Mouse (Mus musculus): ENCODE results near the gene Smarcb1. TPM values are rescaled to one million over a fixed set of nuclear protein-coding genes. Genes with fewer than 3 reads are reported as not detected.
"Not testable (repeated sequence)": the region's sequence is repeated elsewhere in the genome, so short reads cannot be mapped to it uniquely, and the experiment has no call there.

Smarcb1 gene
- polyA plus RNA-seq, 1 experiment from 2014 or later = 285 TPM

DNA sequence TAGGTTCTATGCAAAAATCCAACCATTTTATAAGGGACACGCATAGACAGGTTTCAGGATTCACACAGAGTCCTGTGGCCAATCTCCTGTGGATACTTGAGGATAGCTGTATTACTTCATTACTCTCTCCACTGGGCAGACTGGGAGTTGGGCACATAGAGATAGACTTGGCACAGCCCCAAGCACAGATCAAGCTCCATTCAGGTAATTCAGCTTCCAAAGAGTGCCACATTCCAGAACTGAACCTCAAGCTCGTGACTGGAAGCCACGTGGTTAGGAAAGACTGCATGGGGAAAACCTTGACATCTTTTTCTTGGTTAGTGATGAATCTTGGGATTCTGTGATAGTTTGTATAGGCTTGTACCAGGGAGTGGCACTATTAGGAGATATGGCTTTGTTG lies 42.6 kb downstream of the Smarcb1 start:
- no peak for DNase-seq (ENCODE audit: low spot score)
- 93% methylated on average over 3 of the region's 3 CpGs for WGBS

DNA sequence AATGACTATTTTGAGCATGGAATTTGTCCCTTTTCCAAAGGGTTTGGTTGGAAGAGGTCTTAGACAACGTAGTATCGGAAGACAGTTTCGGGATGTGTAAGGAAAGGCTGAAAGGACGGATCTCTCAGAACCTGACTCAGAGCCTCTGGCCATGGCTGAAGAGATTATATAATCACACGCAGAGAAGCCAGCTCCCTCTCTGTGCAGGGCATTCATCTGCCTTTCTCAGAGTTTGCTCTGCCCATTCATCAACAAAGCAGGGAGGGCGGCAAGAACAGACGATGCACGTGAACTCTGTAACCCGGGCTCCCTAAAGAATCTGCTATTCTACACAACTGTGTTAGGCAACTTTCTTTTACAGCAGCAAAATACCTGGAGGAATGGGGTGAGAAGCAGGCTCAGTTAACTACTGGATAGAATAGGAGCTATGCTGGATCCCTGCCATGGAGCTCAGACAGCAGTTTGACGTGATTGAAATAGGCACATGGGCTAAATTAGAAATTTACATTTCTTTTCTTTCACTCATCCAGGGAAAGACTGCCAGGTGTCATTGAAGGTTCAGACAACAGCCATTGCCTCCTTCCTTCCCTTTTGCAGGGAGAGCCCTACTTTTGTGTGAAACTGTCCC lies 47.8 kb downstream of the Smarcb1 start:
- H3K9me3 ChIP-seq (replicated peaks) = no peaks in the 10 kb centered on the region
- H3K4me3 ChIP-seq = peak overlapping the region; percentile 50
- H3K27me3 ChIP-seq (ENCODE audit: low read depth, poor library complexity, severe bottlenecking) = no peaks in the 10 kb centered on the region
- 52% methylated on average over 10 of the region's 10 CpGs for WGBS
- peak overlapping the region; percentile 86 for H3K27ac ChIP-seq
- H3K4me1 ChIP-seq = peaks cover 17% of the 10 kb centered on the region
- H3K36me3 ChIP-seq = no peaks in the 10 kb centered on the region
- DNase-seq (ENCODE audit: low spot score) = no peak

More for the DNA sequence above, 42.6 kb downstream of the Smarcb1 start:
- Histone ChIP-seq H3K27me3 (ENCODE audit: low read depth, poor library complexity, severe bottlenecking) (no peaks in the 10 kb centered on the region), H3K4me1 (peaks cover 25% of the 10 kb centered on the region), H3K27ac (no peak overlapping the region), H3K4me3 (no peak overlapping the region), H3K9me3 (replicated peaks) (no peaks in the 10 kb centered on the region), H3K36me3 (no peaks in the 10 kb centered on the region)

- Histone ChIP-seq H3K4me1 (peaks cover 17% of the 10 kb centered on the region), H3K27ac (peak overlapping the region; percentile 86), H3K4me3 (peak overlapping the region; percentile 50), H3K27me3 (ENCODE audit: low read depth, poor library complexity, severe bottlenecking) (no peaks in the 10 kb centered on the region), H3K36me3 (no peaks in the 10 kb centered on the region), H3K9me3 (replicated peaks) (no peaks in the 10 kb centered on the region)
- 3% methylated on average over 11 of the region's 11 CpGs for WGBS
- peak; percentile 74 for DNase-seq (ENCODE audit: low spot score)
Measured at GRCm38 (mm10) chr10:75872915-75873542, 48.4 kb downstream of the Smarcb1 start.

DNA sequence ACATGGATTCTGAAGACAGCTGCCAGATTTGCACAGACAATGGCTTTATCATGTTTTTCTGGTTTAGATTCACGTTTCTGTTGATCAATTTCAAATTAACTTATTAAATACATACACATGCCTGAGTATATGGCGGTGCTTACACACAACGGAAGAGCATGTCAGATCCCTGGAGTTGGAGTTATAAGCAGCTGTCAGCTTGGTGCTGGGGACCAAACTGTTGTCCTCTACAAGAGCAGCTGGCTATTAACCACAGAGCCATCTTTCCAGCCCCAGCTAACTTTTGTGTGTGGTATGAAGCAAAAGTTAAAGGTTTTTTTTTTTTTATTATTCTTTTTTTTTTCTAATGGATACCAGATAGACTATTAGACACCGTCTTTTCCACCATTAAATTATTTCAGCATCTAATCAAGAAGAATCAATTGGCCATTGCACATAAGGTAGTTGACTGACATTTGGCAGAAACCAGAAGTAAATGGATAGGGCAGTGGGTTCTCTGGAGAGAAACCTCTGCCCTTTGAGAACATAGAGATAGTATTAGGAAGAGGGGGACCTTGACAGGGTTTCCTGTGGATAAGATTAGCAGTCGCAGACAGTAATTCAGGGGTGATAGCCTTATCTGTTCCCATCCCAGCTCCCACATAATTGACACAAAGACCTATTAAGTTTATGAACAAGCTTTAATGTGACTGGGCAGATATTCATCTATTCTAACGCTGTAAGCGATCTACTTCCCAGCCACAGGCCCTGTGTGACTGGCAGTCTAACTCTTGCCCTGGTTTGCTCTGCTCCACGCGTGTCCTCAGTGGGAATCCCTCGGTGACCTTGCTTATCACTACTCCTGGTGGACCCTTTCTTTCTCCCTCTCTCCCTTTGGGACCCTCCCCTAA lies 49.1 kb downstream of the Smarcb1 start:
- Histone ChIP-seq H3K4me1 (peaks cover 17% of the 10 kb centered on the region), H3K27ac (peak overlapping the region; percentile 86), H3K4me3 (peak overlapping the region; percentile 50), H3K36me3 (no peaks in the 10 kb centered on the region), H3K9me3 (replicated peaks) (no peaks in the 10 kb centered on the region), H3K27me3 (ENCODE audit: low read depth, poor library complexity, severe bottlenecking) (no peaks in the 10 kb centered on the region)
- no peak for DNase-seq (ENCODE audit: low spot score)
- WGBS = 39% methylated on average over 10 of the region's 10 CpGs

DNA sequence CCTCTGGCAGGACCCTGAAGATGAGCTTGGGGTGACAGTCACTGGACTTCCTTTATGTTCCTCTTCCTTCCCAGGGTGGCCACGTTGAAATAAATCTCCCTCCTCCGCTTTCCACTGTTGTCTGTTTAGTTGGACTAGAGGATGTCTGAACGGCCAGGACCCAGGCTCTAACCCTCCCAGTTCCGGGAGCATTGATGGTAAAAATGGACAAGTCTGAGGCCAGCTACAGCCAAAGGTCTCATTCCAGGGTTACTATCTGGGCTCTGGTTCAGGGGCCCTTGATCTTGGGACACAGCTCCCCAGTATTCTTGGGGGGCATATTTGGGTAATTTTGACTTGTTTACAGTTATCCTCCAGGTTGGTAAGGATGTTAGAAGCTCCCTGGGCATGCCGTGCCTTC lies 59.8 kb downstream of the Smarcb1 start:
- Histone ChIP-seq H3K4me1 (peaks cover 25% of the 10 kb centered on the region), H3K4me3 (no peak overlapping the region), H3K27ac (peak overlapping the region; percentile 99; the same call in 1 of the 2 replicates), H3K27me3 (ENCODE audit: low read depth, poor library complexity, severe bottlenecking) (no peaks in the 10 kb centered on the region), H3K36me3 (peaks cover 24% of the 10 kb centered on the region), H3K9me3 (replicated peaks) (no peaks in the 10 kb centered on the region)
- DNase-seq (ENCODE audit: low spot score) = no peak
- 80% methylated on average over 5 of the region's 5 CpGs for WGBS

DNA sequence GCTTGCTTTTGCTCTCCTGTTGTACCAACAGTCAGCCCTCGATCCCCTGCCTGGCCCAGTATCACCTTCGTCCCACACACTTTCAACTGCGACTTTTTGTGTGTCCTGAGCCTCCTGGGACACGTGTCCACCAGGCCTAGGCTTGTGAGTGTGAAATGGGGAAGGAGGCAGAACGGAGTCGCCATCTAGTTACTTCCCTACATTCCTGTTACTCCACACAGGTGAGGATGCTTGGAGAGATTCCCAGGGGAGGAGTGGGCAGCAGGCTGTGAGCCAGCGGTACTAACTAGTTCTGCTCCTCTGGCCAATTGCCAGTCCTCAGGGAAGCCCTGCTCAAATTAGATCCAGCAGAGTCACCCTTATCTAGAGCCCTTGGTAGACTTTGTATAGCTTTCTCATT lies 60.7 kb downstream of the Smarcb1 start:
- Histone ChIP-seq H3K36me3 (peaks cover 32% of the 10 kb centered on the region), H3K4me3 (peak overlapping the region; percentile 87), H3K27me3 (ENCODE audit: low read depth, poor library complexity, severe bottlenecking) (no peaks in the 10 kb centered on the region), H3K9me3 (replicated peaks) (no peaks in the 10 kb centered on the region), H3K4me1 (peaks cover 25% of the 10 kb centered on the region), H3K27ac (peak overlapping the region; percentile 99)
- DNase-seq (ENCODE audit: low spot score) = no peak
- WGBS = 37% methylated on average over 7 of the region's 7 CpGs

DNA sequence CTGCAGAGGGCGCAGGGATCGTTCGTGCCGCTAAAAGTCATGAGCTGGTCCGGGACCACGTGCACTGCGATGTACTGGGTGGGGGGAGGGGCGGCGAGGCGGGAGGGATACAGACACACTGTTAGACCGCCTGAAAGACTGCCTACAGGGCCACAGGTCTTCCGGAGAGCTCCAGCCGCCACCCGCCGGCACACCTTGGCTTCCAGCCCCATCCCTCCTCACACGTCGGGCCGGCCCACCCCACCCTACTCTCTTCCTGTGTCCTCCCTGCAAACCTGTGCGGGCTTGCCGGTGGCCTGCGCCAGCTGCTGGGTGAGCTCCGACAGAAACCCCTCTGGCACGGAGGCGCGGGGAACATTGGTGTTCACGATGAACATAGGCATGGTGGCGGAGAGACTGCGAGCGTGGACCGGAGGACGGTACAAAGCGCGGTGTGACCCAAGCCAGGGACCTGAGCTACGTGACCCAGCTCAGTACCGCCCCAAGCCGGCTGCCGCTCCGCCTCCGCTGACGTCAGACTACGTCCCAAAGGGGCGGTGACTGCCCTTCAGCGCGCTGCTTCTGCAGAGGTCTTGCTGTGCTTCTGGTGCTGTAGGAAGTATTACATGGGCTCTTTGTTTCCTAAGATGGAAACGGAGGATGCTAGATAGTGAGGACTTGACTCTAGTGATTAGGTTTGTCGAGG lies 61.5 kb downstream of the Smarcb1 start, which contains the start of gene Mif:
TSS of gene Mif (minus strand) at position 455 of the 685 bp plus-strand sequence.
- DNase-seq (ENCODE audit: low spot score) = peak; percentile 95
- H3K27me3 ChIP-seq (ENCODE audit: low read depth, poor library complexity, severe bottlenecking); H3K9me3 ChIP-seq (replicated peaks): not testable (repeated sequence)
- H3K4me3 ChIP-seq = peak within 1 kb of the TSS; percentile 87
- H3K27ac ChIP-seq = peak within 1 kb of the TSS; percentile 99
- H3K36me3 ChIP-seq = peaks cover 32% of the 10 kb centered on the region
- under 1% methylated on average over 46 of the region's 46 CpGs for WGBS
- H3K4me1 ChIP-seq = peaks cover 25% of the 10 kb centered on the region

DNA sequence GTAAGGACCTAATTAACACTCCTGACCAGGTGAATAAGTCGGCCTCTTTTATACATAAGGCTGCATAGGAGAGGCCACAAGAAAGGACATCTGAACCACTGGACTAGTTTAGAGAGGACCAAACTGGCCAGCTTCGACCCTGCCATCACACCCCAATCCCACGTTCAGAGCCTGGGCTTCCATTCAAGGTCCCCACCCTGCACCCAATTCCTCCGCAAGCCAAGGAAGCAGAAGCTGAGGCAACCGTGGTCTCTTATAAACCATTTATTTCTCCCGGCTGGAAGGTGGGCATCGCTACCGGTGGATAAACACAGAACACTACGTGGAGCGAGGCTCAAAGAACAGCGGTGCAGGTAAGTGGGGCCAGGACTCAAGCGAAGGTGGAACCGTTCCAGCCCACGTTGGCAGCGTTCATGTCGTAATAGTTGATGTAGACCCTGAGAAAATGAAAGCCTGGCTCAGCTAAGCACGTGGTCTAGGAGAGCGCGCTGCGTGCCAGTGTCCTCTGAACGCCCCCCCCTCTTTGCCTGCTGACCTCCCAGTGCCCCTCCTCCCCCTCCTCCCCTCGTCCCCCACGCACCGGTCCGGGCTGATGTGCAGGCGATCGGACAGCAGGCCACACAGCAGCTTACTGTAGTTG lies 62.2 kb downstream of the Smarcb1 start:
- peak overlapping the region; percentile 99 for H3K27ac ChIP-seq

DNA sequence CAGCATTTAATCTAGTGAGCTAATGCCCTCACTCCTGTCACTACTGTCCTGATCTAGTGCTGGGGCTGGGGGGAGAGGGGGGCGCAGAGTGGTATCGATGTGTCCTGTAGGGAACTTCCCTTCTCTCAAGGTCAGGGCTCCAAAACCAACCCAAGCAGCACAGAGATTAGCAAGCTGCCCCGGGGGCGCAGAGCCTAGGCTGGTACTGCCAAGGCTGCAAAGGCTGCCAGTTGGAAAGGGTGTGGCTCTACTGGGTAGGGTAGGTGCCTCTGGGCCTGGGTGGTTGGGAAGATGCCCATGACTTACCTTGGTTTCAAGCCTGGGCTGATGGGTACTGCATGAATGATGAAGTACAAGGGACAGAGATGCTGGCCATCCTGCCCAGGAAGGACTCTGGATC lies 63.8 kb downstream of the Smarcb1 start:
- peaks cover 25% of the 10 kb centered on the region for H3K4me1 ChIP-seq
- DNase-seq (ENCODE audit: low spot score) = no peak
- no peaks in the 10 kb centered on the region for H3K9me3 ChIP-seq (replicated peaks)
- H3K36me3 ChIP-seq = peaks cover 32% of the 10 kb centered on the region
- WGBS = 95% methylated on average over 4 of the region's 4 CpGs
- no peaks in the 10 kb centered on the region for H3K27me3 ChIP-seq (ENCODE audit: low read depth, poor library complexity, severe bottlenecking)
- H3K27ac ChIP-seq = no peak overlapping the region
- 0 out of 2 replicates have a peak overlapping the region, but pooled peaks have one; percentile 87 for H3K4me3 ChIP-seq

More for the DNA sequence above, 62.2 kb downstream of the Smarcb1 start:
- peak; percentile 83 for DNase-seq (ENCODE audit: low spot score)
- Histone ChIP-seq H3K36me3 (peaks cover 32% of the 10 kb centered on the region), H3K27me3 (ENCODE audit: low read depth, poor library complexity, severe bottlenecking) (no peaks in the 10 kb centered on the region), H3K4me3 (peak overlapping the region; percentile 87), H3K9me3 (replicated peaks) (no peaks in the 10 kb centered on the region), H3K4me1 (peaks cover 25% of the 10 kb centered on the region)
- WGBS = 1% methylated on average over 27 of the region's 27 CpGs

DNA sequence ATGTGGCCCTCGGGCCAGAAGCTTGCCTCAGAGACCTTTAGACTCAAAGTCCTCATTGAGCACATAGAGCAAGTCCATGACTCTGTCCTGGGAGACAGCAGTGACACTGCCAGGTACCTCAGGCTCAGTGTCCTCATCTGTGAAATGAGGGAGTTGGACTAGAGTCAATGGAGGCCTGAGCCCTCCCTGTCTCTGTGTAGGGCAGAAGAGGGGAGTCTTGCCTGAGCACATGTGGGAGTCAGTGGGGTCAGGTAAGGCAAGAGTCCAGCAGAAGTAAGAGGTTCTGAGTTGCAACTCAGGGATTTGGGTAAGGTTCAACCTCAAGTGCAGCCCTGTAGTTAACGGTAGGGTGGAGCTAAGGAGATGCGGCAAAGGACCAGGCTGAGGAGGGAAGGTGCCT lies 64.4 kb downstream of the Smarcb1 start:
- H3K4me1 ChIP-seq = peaks cover 26% of the 10 kb centered on the region

DNA sequence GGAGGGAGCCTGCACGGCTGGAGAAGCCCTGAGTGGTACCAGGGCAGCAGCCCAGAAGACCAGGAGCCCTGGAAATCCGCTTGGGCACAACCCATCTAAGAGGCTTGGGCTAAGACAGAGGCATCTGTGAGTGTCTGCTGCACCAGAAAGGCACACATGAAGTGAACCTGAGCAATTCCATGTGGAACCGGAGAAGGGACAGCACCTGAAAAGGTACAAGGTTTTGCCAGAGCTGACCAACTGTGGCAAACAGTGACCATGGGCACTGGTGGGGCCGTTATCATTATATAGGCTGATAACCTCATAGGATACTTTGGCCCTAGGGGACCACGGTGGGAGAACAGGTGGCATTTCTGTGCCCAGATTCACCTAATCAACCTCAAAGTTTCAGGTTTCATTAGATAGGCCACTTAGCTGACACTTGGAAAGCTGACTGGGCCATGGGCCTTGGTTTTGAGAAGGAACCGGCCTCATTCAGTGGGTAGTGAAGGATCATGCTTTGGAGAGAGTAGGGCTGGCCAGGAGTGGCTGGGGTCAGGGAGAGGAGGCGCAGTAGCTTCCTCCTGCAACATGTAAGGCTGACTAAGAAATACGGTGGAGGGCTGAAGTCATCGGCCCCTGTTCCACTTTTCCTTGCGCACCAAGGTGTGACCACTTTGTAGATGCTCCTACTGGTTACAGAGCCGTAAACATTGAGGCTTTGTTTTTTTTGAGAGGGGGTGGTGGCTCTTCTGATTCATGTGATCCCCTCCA lies 65.1 kb downstream of the Smarcb1 start:
- H3K27ac ChIP-seq = no peak overlapping the region
- WGBS = 81% methylated on average over 11 of the region's 11 CpGs
- no peak overlapping the region for H3K4me3 ChIP-seq
- DNase-seq (ENCODE audit: low spot score) = no peak
- no peaks in the 10 kb centered on the region for H3K9me3 ChIP-seq (replicated peaks)
- peaks cover 32% of the 10 kb centered on the region for H3K36me3 ChIP-seq
- no peaks in the 10 kb centered on the region for H3K27me3 ChIP-seq (ENCODE audit: low read depth, poor library complexity, severe bottlenecking)
- peaks cover 32% of the 10 kb centered on the region for H3K4me1 ChIP-seq

More for the DNA sequence above, 64.4 kb downstream of the Smarcb1 start:
- Histone ChIP-seq H3K27ac (no peak overlapping the region), H3K36me3 (peaks cover 32% of the 10 kb centered on the region), H3K4me3 (no peak overlapping the region), H3K9me3 (replicated peaks) (no peaks in the 10 kb centered on the region), H3K27me3 (ENCODE audit: low read depth, poor library complexity, severe bottlenecking) (no peaks in the 10 kb centered on the region)
- DNase-seq (ENCODE audit: low spot score) = no peak
- WGBS = 80% methylated on average over 3 of the region's 3 CpGs
